Mouse (Mus musculus): ENCODE measurements around the gene Myo1e.

Myo1e gene

GRCm38 (mm10) chr9:70296916-70297315 is 89.8 kb downstream of the Myo1e start:
- no peak for DNase-seq

GRCm38 (mm10) chr9:70298221-70298620 is 91.1 kb downstream of the Myo1e start:
- DNase-seq = no peak

GRCm38 (mm10) chr9:70300705-70301104 is 93.6 kb downstream of the Myo1e start:
- no peak for DNase-seq

- DNase-seq = no peak
Observed at GRCm38 (mm10) chr9:70301598-70301997, 94.4 kb downstream of the Myo1e start.

GRCm38 (mm10) chr9:70304901-70305300 is 97.8 kb downstream of the Myo1e start:
- no peak for DNase-seq

GRCm38 (mm10) chr9:70310046-70310445 is 102.9 kb downstream of the Myo1e start:
- DNase-seq = no peak

- no peak for DNase-seq
Observed at GRCm38 (mm10) chr9:70314019-70314418, 106.9 kb downstream of the Myo1e start.

GRCm38 (mm10) chr9:70315130-70315529 is 108.0 kb downstream of the Myo1e start:
- no peak for DNase-seq

GRCm38 (mm10) chr9:70318601-70319000 is 111.5 kb downstream of the Myo1e start:
- DNase-seq = no peak

- DNase-seq = no peak
Observed at GRCm38 (mm10) chr9:70324336-70324735, 117.2 kb downstream of the Myo1e start.

- DNase-seq = no peak
Observed at GRCm38 (mm10) chr9:70325880-70326595, 118.9 kb downstream of the Myo1e start.

- DNase-seq = no peak
Observed at GRCm38 (mm10) chr9:70328193-70328841, 121.2 kb downstream of the Myo1e start.

GRCm38 (mm10) chr9:70331727-70332335 is 124.7 kb downstream of the Myo1e start:
- no peak for DNase-seq

- DNase-seq = no peak
Observed at GRCm38 (mm10) chr9:70338391-70338790, 131.2 kb downstream of the Myo1e start.

GRCm38 (mm10) chr9:70338894-70339293 is 131.7 kb downstream of the Myo1e start:
- DNase-seq = peak; percentile 15

GRCm38 (mm10) chr9:70349274-70349673 is 142.1 kb downstream of the Myo1e start:
- no peak for DNase-seq

- no peak for DNase-seq
Observed at GRCm38 (mm10) chr9:70351570-70352277, 144.6 kb downstream of the Myo1e start.

GRCm38 (mm10) chr9:70356254-70356653 is 149.1 kb downstream of the Myo1e start:
- no peak for DNase-seq

- DNase-seq = peak; percentile 12
Observed at GRCm38 (mm10) chr9:70359402-70360131, 152.4 kb downstream of the Myo1e start.

GRCm38 (mm10) chr9:70364741-70365140 is 157.6 kb downstream of the Myo1e start:
- DNase-seq = no peak

GRCm38 (mm10) chr9:70365915-70366314 is 158.8 kb downstream of the Myo1e start:
- DNase-seq = no peak

GRCm38 (mm10) chr9:70366898-70367297 is 159.7 kb downstream of the Myo1e start:
- DNase-seq = peak; percentile 23

- DNase-seq = no peak
Observed at GRCm38 (mm10) chr9:70371638-70372037, 164.5 kb downstream of the Myo1e start.
